Mouse (Mus musculus) lung, adult 2 months (tissue): ENCODE measurements around the gene Gucy2d. TPM values are rescaled to one million over a fixed set of nuclear protein-coding genes. Genes with fewer than 3 reads are reported as not detected.

Experiments used
- DNase-seq: peaks from one replicate; pipeline ENCODE4 v3.0.0; 2022
- H3K4me1 ChIP-seq: fragments of 200-500 bp; 2 replicates; pipeline ENCODE4 v1.6.1; 2011; ENCODE audit warnings: low read length; ENCODE audit not compliant: control insufficient read depth, insufficient read depth
- H3K4me3 ChIP-seq: fragments of 200-500 bp; replicated peaks from 2 replicates; pipeline ENCODE3; 2011; ENCODE audit warnings: low read depth, mild to moderate bottlenecking, control low read depth, low read length; ENCODE audit errors: extremely low read depth
- CTCF ChIP-seq: fragments of 200-500 bp; IDR thresholded peaks from 2 replicates; pipeline ENCODE4 v1.5.1; 2011; ENCODE audit warnings: mild to moderate bottlenecking, low read length, control low read depth; ENCODE audit not compliant: insufficient read depth
- POLR2A ChIP-seq: fragments of 200-500 bp; IDR thresholded peaks from 2 replicates; pipeline ENCODE4 v1.6.1; 2011; ENCODE audit warnings: low read depth, mild to moderate bottlenecking, control low read depth, low read length, borderline replicate concordance; ENCODE audit errors: extremely low read depth
- WGBS: fragments of 180-500 bp; shearing (Covaris S2); methylation state at CpG from one replicate; pipeline ENCODE4 v1.1.7; 2018; 5-methylcytosine and 5-hydroxymethylcytosine counted together
- polyA plus RNA-seq: library from polyadenylated mRNA; depleted of rRNA; stranded (reverse); fragments of >200 nt; gene quantifications from 2 replicates; pipeline ENCODE4 v1.2.3, GENCODE M21; 2012

Gene Gucy2d
- polyA plus RNA-seq, 1 experiment: 0.04 TPM

- Histone ChIP-seq H3K4me1 (peaks cover 11% of the 10 kb centered on the region), H3K4me3 (no peak overlapping the region)
- 80% methylated on average over 6 of the region's 6 CpGs for WGBS
- TF ChIP-seq POLR2A: no peak
- no peak for TF ChIP-seq CTCF
- no peak for DNase-seq
Measured at GRCm38 (mm10) chr7:98503951-98504647, 63.9 kb downstream of the Gucy2d start.

GRCm38 (mm10) chr7:98504726-98505314 is 64.6 kb downstream of the Gucy2d start:
- TF ChIP-seq CTCF: no peak
- TF ChIP-seq POLR2A: no peak
- Histone ChIP-seq H3K4me3 (no peak overlapping the region), H3K4me1 (peaks cover 9% of the 10 kb centered on the region)
- no peak for DNase-seq
- 36% methylated on average over 5 of the region's 5 CpGs for WGBS

GRCm38 (mm10) chr7:98505664-98506063 is 65.4 kb downstream of the Gucy2d start:
- no peak overlapping the region for H3K4me3 ChIP-seq
- 0 out of 2 replicates have a peak, but pooled peaks cover 3% of the 10 kb centered on the region for H3K4me1 ChIP-seq
- no peak for TF ChIP-seq POLR2A
- no peak for TF ChIP-seq CTCF
- no peak for DNase-seq
- WGBS: 66% methylated on average over 3 of the region's 3 CpGs

GRCm38 (mm10) chr7:98510961-98511958 is 71.0 kb downstream of the Gucy2d start:
- peaks cover 5% of the 10 kb centered on the region; the same call in 1 of the 2 replicates for H3K4me1 ChIP-seq
- TF ChIP-seq CTCF (no peak), POLR2A (no peak)
- whole genome bisulfite sequencing: 58% methylated on average over 15 of the region's 15 CpGs
- DNase-seq: no peak
- H3K4me3 ChIP-seq: no peak overlapping the region

GRCm38 (mm10) chr7:98513251-98513650 is 73.0 kb downstream of the Gucy2d start:
- H3K4me3 ChIP-seq: no peak overlapping the region
- 78% methylated on average over 3 of the region's 3 CpGs for WGBS
- H3K4me1 ChIP-seq: peaks cover 5% of the 10 kb centered on the region; the same call in 1 of the 2 replicates
- TF ChIP-seq POLR2A: no peak
- TF ChIP-seq CTCF: no peak
- no peak for DNase-seq

- TF ChIP-seq CTCF (no peak), POLR2A (no peak)
- Histone ChIP-seq H3K4me1 (peaks cover 22% of the 10 kb centered on the region), H3K4me3 (no peak overlapping the region)
- 28% methylated on average over 5 of the region's 5 CpGs for WGBS
- DNase-seq: peak; percentile 54
Measured at GRCm38 (mm10) chr7:98522576-98522975, 82.4 kb downstream of the Gucy2d start.

- DNase-seq: no peak
- 53% methylated on average over 8 of the region's 8 CpGs for WGBS
- TF ChIP-seq POLR2A (no peak), CTCF (no peak)
Measured at GRCm38 (mm10) chr7:98523070-98523812, 83.0 kb downstream of the Gucy2d start.

GRCm38 (mm10) chr7:98523813-98524361 is 83.7 kb downstream of the Gucy2d start:
- DNase-seq: no peak
- 6% methylated on average over 7 of the region's 7 CpGs for WGBS
- TF ChIP-seq CTCF (no peak), POLR2A (no peak)
- no peak overlapping the region for H3K4me3 ChIP-seq
- peaks cover 22% of the 10 kb centered on the region for H3K4me1 ChIP-seq

More at GRCm38 (mm10) chr7:98523070-98523812, 83.0 kb downstream of the Gucy2d start:
- peaks cover 22% of the 10 kb centered on the region for H3K4me1 ChIP-seq
- no peak overlapping the region for H3K4me3 ChIP-seq
